Comparison of ENCODE assay signal across 24 mouse cellular contexts in genomic region chr7:27298033-27298610, GRCm38 (mm10). TPM values are rescaled to one million over a fixed set of nuclear protein-coding genes. Genes with fewer than 3 reads are reported as not detected.
DNase-seq lines count a peak whose midpoint lies in the region; ATAC-seq lines count a peak whose summit lies in the region.
"Had no signal": no experiment of that assay in that cellular context is flagged by ENCODE, and none has a peak within 500 bp of the region (broad histone marks: within the 10 kb centered on the region; RNA-seq: fewer than 3 reads in every experiment).

No protein-coding gene starts in this region.

- no peak overlapping the region for H3K4me3 ChIP-seq in limb, embryonic 11.5 days (ENCODE audit: low read depth, low read length)
- no peak overlapping the region for H3K4me3 ChIP-seq in limb, embryonic 10.5 days
- no peak overlapping the region for H3K4me3 ChIP-seq in intestine, embryonic 14.5 days (ENCODE audit: low read depth, low read length)
- H3K4me3 ChIP-seq in stomach, embryonic 14.5 days (ENCODE audit: low read depth, low read length): no peak overlapping the region
- H3K4me3 ChIP-seq: forebrain, embryonic 10.5 days; heart, embryonic 10.5 days; left cerebral cortex, adult 2 months; liver, embryonic 15.5 days; midbrain, embryonic 12.5 days had no signal

- H3K27ac ChIP-seq in limb, embryonic 11.5 days (replicated peaks; ENCODE audit: low read depth, low read length): 0 out of 2 replicates have a peak overlapping the region, but pooled peaks have one; percentile 14
- H3K27ac ChIP-seq in limb, embryonic 10.5 days: no peak overlapping the region
- 0 out of 2 replicates have a peak overlapping the region, but pooled peaks have one; percentile 6 for H3K27ac ChIP-seq in intestine, embryonic 14.5 days (ENCODE audit: low read depth)
- H3K27ac ChIP-seq in stomach, embryonic 14.5 days (ENCODE audit: low read length): peak overlapping the region; percentile 63
- H3K27ac ChIP-seq: forebrain, embryonic 10.5 days; heart, embryonic 10.5 days; left cerebral cortex, adult 2 months; liver, embryonic 15.5 days; midbrain, embryonic 12.5 days had no signal

- no peak overlapping the region for H3K9ac ChIP-seq in limb, embryonic 11.5 days (ENCODE audit: low read length)
- no peak overlapping the region for H3K9ac ChIP-seq in intestine, embryonic 14.5 days (ENCODE audit: low read length)
- H3K9ac ChIP-seq in stomach, embryonic 14.5 days (replicated peaks; ENCODE audit: low read depth, low read length): no peak overlapping the region
- H3K9ac ChIP-seq: forebrain, postnatal 0 days; liver, embryonic 15.5 days; midbrain, embryonic 12.5 days had no signal

- H3K9me3 ChIP-seq in limb, embryonic 11.5 days (ENCODE audit: control insufficient read depth, low read length): no peaks in the 10 kb centered on the region; the same call in 1 of the 2 replicates
- no peaks in the 10 kb centered on the region for H3K9me3 ChIP-seq in limb, embryonic 10.5 days (replicated peaks)
- H3K9me3 ChIP-seq in intestine, embryonic 14.5 days (ENCODE audit: control insufficient read depth, low read length): no peaks in the 10 kb centered on the region
- no peaks in the 10 kb centered on the region for H3K9me3 ChIP-seq in stomach, embryonic 14.5 days (ENCODE audit: control insufficient read depth, low read depth, low read length)
- H3K9me3 ChIP-seq: heart, embryonic 10.5 days; liver, embryonic 15.5 days; midbrain, embryonic 12.5 days had no signal

- H3K4me2 ChIP-seq in limb, embryonic 11.5 days (ENCODE audit: low read depth, severe bottlenecking): no peak overlapping the region
- H3K4me2 ChIP-seq in intestine, embryonic 14.5 days (ENCODE audit: low read length): no peak overlapping the region
- H3K4me2 ChIP-seq in stomach, embryonic 14.5 days (replicated peaks; ENCODE audit: low read depth, low read length): no peak overlapping the region
- H3K4me2 ChIP-seq: liver, embryonic 15.5 days; midbrain, embryonic 12.5 days had no signal

- 89% methylated on average over 16 of the region's 16 CpGs for WGBS in limb, embryonic 11.5 days
- 90% methylated on average over 16 of the region's 16 CpGs for WGBS in limb, embryonic 10.5 days
- 70% methylated on average over 16 of the region's 16 CpGs for WGBS in intestine, embryonic 14.5 days
- 66% methylated on average over 16 of the region's 16 CpGs for WGBS in stomach, embryonic 14.5 days

- DNase-seq in limb, embryonic 11.5 days (ENCODE audit: low spot score): no peak
- DNase-seq in limb, embryonic 10.5 days (ENCODE audit: low spot score): no peak
- no peak for DNase-seq in intestine, embryonic 14.5 days (ENCODE audit: low spot score)
- peak; percentile 80 for DNase-seq in testis, postnatal 14 days (ENCODE audit: low spot score)
- no peak for DNase-seq in spleen, postnatal 4 days (ENCODE audit: low spot score in 2 of 2)
- no peak for DNase-seq in right cerebral cortex, postnatal 4 days
- DNase-seq: B cell, adult 2 months; forebrain, postnatal 0 days; gastrocnemius, postnatal 36 days; heart, postnatal 4 days; kidney, adult 8-10 months; kidney, postnatal 10 days; liver; lung, postnatal 10 days; thymus, postnatal 25 days had no signal

- no peaks in the 10 kb centered on the region for H3K36me3 ChIP-seq in limb, embryonic 11.5 days (ENCODE audit: control insufficient read depth, insufficient read depth, low read length)
- H3K36me3 ChIP-seq in limb, embryonic 10.5 days: no peaks in the 10 kb centered on the region
- H3K36me3 ChIP-seq in intestine, embryonic 14.5 days (ENCODE audit: control insufficient read depth, insufficient read depth, low read length): no peaks in the 10 kb centered on the region
- no peaks in the 10 kb centered on the region for H3K36me3 ChIP-seq in stomach, embryonic 14.5 days (ENCODE audit: control insufficient read depth, insufficient read depth, low read length)
- H3K36me3 ChIP-seq: forebrain, embryonic 10.5 days; heart, embryonic 10.5 days; liver, embryonic 15.5 days; midbrain, embryonic 12.5 days had no signal

- ATAC-seq in limb, embryonic 11.5 days (ENCODE audit: insufficient number of reproducible peaks, low FRiP score, low TSS enrichment, low read depth): no peak
- no peak for ATAC-seq in intestine, embryonic 14.5 days (replicated peaks; ENCODE audit: low FRiP score, low TSS enrichment, low read depth)
- ATAC-seq in stomach, embryonic 14.5 days (ENCODE audit: insufficient number of reproducible peaks, insufficient read depth, low FRiP score, low read depth): peak; percentile 35; the same call in 1 of the 2 replicates
- ATAC-seq: forebrain, postnatal 0 days; hindbrain, embryonic 16.5 days had no signal

- no peaks in the 10 kb centered on the region for H3K4me1 ChIP-seq in limb, embryonic 11.5 days (ENCODE audit: control insufficient read depth, insufficient read depth, low read length)
- H3K4me1 ChIP-seq in limb, embryonic 10.5 days: no peaks in the 10 kb centered on the region
- H3K4me1 ChIP-seq in intestine, embryonic 14.5 days (replicated peaks; ENCODE audit: control insufficient read depth, insufficient read depth, low read length): peaks cover 4% of the 10 kb centered on the region; the same call in 1 of the 2 replicates
- peaks cover 7% of the 10 kb centered on the region for H3K4me1 ChIP-seq in stomach, embryonic 14.5 days (ENCODE audit: control insufficient read depth, insufficient read depth, low read length)
- H3K4me1 ChIP-seq: forebrain, embryonic 10.5 days; heart, embryonic 10.5 days; liver, embryonic 15.5 days; midbrain, embryonic 12.5 days had no signal

- H3K27me3 ChIP-seq in limb, embryonic 11.5 days (ENCODE audit: control insufficient read depth, insufficient read depth, low read length): no peaks in the 10 kb centered on the region
- H3K27me3 ChIP-seq in limb, embryonic 10.5 days (ENCODE audit: low read depth, poor library complexity, severe bottlenecking): peaks cover 8% of the 10 kb centered on the region; the same call in 1 of the 2 replicates
- no peaks in the 10 kb centered on the region for H3K27me3 ChIP-seq in intestine, embryonic 14.5 days (replicated peaks; ENCODE audit: control insufficient read depth, insufficient read depth, low read length)
- H3K27me3 ChIP-seq in stomach, embryonic 14.5 days (ENCODE audit: control insufficient read depth, insufficient read depth, low read length): no peaks in the 10 kb centered on the region

RNA-seq across cellular contexts. Expression of gene Ltbp4, which starts 39.4 kb away (rescaled TPM):
- 10.8 and 14.0 TPM in 2 replicates for polyA plus RNA-seq in limb, embryonic 11.5 days (2014; fragmentation: Nextera tagmentation; extraction: Ambion mirVana)
- 6.7 and 10.6 TPM in 2 replicates for polyA plus RNA-seq in limb, embryonic 10.5 days (2016; fragmentation: Nextera tagmentation; extraction: Ambion mirVana)
- 97.9 and 110 TPM in 2 replicates for polyA plus RNA-seq in intestine, embryonic 14.5 days (2014; fragmentation: Nextera tagmentation; extraction: Ambion mirVana)
- 178 and 189 TPM in 2 replicates for polyA plus RNA-seq in stomach, embryonic 14.5 days (2014; fragmentation: Nextera tagmentation; extraction: Ambion mirVana)

RNA-seq across cellular contexts. Expression of gene Numbl, which starts 39.9 kb away (rescaled TPM):
- polyA plus RNA-seq in limb, embryonic 11.5 days (2014; fragmentation: Nextera tagmentation; extraction: Ambion mirVana): 7.3 and 9.0 TPM in 2 replicates
- 7.9 and 10.4 TPM in 2 replicates for polyA plus RNA-seq in limb, embryonic 10.5 days (2016; fragmentation: Nextera tagmentation; extraction: Ambion mirVana)
- 9.2 and 11.0 TPM in 2 replicates for polyA plus RNA-seq in intestine, embryonic 14.5 days (2014; fragmentation: Nextera tagmentation; extraction: Ambion mirVana)
- polyA plus RNA-seq in stomach, embryonic 14.5 days (2014; fragmentation: Nextera tagmentation; extraction: Ambion mirVana): 15.0 and 16.5 TPM in 2 replicates

RNA-seq across cellular contexts. Expression of gene Shkbp1, which starts 57.7 kb away (rescaled TPM):
- 46.5 and 50.9 TPM in 2 replicates for polyA plus RNA-seq in limb, embryonic 11.5 days (2014; fragmentation: Nextera tagmentation; extraction: Ambion mirVana)
- 46.1 and 61.2 TPM in 2 replicates for polyA plus RNA-seq in limb, embryonic 10.5 days (2016; fragmentation: Nextera tagmentation; extraction: Ambion mirVana)
- 39.8 and 40.0 TPM in 2 replicates for polyA plus RNA-seq in intestine, embryonic 14.5 days (2014; fragmentation: Nextera tagmentation; extraction: Ambion mirVana)
- 41.5 and 41.6 TPM in 2 replicates for polyA plus RNA-seq in stomach, embryonic 14.5 days (2014; fragmentation: Nextera tagmentation; extraction: Ambion mirVana)

RNA-seq across cellular contexts. Expression of gene Gm20479, which starts 59.1 kb away (rescaled TPM):
- 0.52 TPM in 1 of 2 replicates, not detected in the other for polyA plus RNA-seq in limb, embryonic 11.5 days (2014; fragmentation: Nextera tagmentation; extraction: Ambion mirVana)
- not detected in 2 replicates for polyA plus RNA-seq in limb, embryonic 10.5 days (2016; fragmentation: Nextera tagmentation; extraction: Ambion mirVana)
- 0.50 and 1.2 TPM in 2 replicates for polyA plus RNA-seq in intestine, embryonic 14.5 days (2014; fragmentation: Nextera tagmentation; extraction: Ambion mirVana)
- polyA plus RNA-seq in stomach, embryonic 14.5 days (2014; fragmentation: Nextera tagmentation; extraction: Ambion mirVana): 0.53 and 1.9 TPM in 2 replicates
- polyA plus RNA-seq: embryonic facial prominence, embryonic 11.5 days; forebrain, postnatal 0 days; heart, embryonic 16.5 days; hindbrain, embryonic 16.5 days had no signal
